Mouse (Mus musculus) spleen, adult 2 months (tissue): ENCODE data around the gene Dnph1.

ENCODE experiments used
- CTCF ChIP-seq: fragments of 200-500 bp; IDR thresholded peaks from 2 replicates; pipeline ENCODE4 v1.5.1; 2011; ENCODE audit warnings: mild to moderate bottlenecking, inconsistent platforms; ENCODE audit not compliant: insufficient read depth, insufficient read length, insufficient replicate concordance; ENCODE audit errors: extremely low read depth
- POLR2A ChIP-seq: fragments of 200-500 bp; IDR thresholded peaks from 2 replicates; pipeline ENCODE4 v1.6.1; 2011; ENCODE audit warnings: low read depth, low read length, inconsistent platforms

DNA sequence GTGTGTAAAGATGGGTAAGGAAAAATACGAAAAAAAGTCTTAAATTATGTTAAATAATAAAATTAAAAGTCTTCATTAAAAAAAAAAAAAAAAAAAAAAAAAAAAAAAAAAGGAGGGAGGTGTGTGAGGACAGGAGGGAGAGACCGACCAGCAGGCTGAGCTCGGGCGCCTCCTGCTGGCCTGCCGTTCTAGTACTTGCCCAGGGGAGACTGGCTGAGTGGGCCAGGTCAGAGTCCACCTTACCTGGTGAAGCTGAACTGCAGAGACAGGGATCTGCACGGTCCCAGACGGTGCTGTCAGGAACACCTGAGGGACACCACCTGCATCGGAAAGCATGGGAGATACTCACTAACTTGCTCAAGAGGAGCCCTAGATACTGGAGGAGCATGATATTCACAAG is 52.7 kb downstream of the Dnph1 start:
- TF ChIP-seq POLR2A (no peak), CTCF (peak; percentile 68; the same call in 1 of the 2 replicates)
